Mouse (Mus musculus): ENCODE results near the gene Fkbp5. TPM values are rescaled to one million over a fixed set of nuclear protein-coding genes. Genes with fewer than 3 reads are reported as not detected.

Fkbp5 gene
- total and polyA plus RNA-seq, 2 experiments: 17.7 to 30.3 TPM

DNA sequence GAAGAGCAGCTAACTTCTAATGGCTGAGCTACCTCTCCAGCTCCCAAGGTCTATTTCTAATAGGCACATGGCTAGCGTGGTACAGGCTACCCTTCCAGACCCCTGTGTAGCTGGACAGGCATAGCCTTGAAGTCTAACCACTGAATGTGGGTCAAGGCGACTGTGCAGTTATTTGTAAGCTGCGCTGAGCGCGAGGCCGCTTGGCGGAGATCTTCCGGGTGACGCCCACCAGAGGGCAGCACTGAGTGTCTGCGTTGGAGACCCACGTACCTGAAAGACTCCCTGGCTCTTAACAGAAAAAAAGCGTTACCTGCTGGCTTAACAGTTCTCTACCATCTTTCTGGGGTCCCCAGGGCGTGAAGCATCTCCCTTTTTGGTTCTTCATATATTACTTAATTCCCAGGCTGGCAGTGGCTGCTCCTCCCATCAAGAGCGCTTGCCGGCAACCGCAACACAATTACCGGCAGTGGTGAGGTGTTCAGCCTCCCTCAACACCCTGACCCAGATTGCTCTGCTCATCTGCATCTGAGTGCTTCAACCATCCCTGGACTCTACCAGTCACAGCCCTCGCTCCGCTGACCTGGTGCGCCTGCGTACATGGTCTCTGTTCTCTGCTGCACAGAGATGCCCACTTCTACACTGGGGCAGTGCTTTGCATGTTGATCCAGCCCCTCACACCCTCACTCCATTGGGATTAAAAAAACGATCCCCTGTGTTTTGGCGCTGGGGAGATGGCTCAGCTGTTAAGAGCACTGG, 131.0 kb downstream of the Fkbp5 start:
- H3K4me3 ChIP-seq (ENCODE audit: insufficient read depth, low read depth, low read length): no peak overlapping the region
- peak; percentile 95 for TF ChIP-seq CTCF (IDR thresholded peaks at IDR 0.05; ENCODE audit: low read depth, low read length)
- TF ChIP-seq POLR2A (IDR thresholded peaks at IDR 0.05; ENCODE audit: extremely low read depth, insufficient read depth, low read length): no peak
- 16% methylated on average over 23 of the region's 23 CpGs for WGBS
- DNase-seq (ENCODE audit: extremely low read depth, low read depth, low spot score): peak; percentile 39
- H3K36me3 ChIP-seq (ENCODE audit: control insufficient read depth, insufficient read depth, low read length): no peaks in the 10 kb centered on the region
- H3K9ac ChIP-seq (ENCODE audit: low read depth, low read length): no peak overlapping the region
- H3K27me3 ChIP-seq (ENCODE audit: control insufficient read depth, insufficient read depth, low read length): no peaks in the 10 kb centered on the region
- no peaks in the 10 kb centered on the region for H3K4me1 ChIP-seq (ENCODE audit: control insufficient read depth, insufficient read depth, low read length)
- H3K79me2 ChIP-seq (ENCODE audit: control insufficient read depth, insufficient read depth, low read length): no peaks in the 10 kb centered on the region
- H3K27ac ChIP-seq (replicated peaks; ENCODE audit: insufficient read depth, low read depth, low read length): no peak overlapping the region

DNA sequence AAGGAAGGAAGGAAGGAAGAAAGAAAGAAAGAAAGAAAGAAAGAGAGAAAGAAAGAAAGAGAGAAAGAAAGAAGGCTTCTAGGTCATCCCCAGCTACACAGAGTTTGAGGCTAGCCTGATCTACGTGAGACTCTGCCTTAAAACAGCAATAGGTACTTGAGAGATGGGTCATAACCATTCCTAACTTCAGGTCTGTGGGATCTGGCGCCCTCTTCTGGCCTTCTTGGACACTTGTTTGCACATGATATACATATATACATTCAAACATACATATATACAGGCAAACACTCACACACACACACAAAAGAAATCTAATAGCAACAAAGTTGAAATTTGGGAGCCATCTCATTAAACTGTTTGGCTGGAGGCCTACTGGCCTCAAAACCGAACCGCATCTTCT, 133.0 kb downstream of the Fkbp5 start:
- no peaks in the 10 kb centered on the region for H3K36me3 ChIP-seq (ENCODE audit: control insufficient read depth, insufficient read depth, low read length)
- no peak overlapping the region for H3K4me3 ChIP-seq (ENCODE audit: insufficient read depth, low read depth, low read length)
- TF ChIP-seq CTCF (IDR thresholded peaks at IDR 0.05; ENCODE audit: low read depth, low read length): 0 out of 2 replicates have a peak, but pooled peaks have one; percentile 12
- TF ChIP-seq POLR2A (IDR thresholded peaks at IDR 0.05; ENCODE audit: extremely low read depth, insufficient read depth, low read length): no peak
- DNase-seq (ENCODE audit: extremely low read depth, low read depth, low spot score): peak; percentile 24
- no peak overlapping the region for H3K9ac ChIP-seq (ENCODE audit: low read depth, low read length)
- H3K4me1 ChIP-seq (ENCODE audit: control insufficient read depth, insufficient read depth, low read length): no peaks in the 10 kb centered on the region
- no peaks in the 10 kb centered on the region for H3K27me3 ChIP-seq (ENCODE audit: control insufficient read depth, insufficient read depth, low read length)
- no peak overlapping the region for H3K27ac ChIP-seq (replicated peaks; ENCODE audit: insufficient read depth, low read depth, low read length)
- 85% methylated on average over 4 of the region's 4 CpGs for WGBS
- H3K79me2 ChIP-seq (ENCODE audit: control insufficient read depth, insufficient read depth, low read length): no peaks in the 10 kb centered on the region

DNA sequence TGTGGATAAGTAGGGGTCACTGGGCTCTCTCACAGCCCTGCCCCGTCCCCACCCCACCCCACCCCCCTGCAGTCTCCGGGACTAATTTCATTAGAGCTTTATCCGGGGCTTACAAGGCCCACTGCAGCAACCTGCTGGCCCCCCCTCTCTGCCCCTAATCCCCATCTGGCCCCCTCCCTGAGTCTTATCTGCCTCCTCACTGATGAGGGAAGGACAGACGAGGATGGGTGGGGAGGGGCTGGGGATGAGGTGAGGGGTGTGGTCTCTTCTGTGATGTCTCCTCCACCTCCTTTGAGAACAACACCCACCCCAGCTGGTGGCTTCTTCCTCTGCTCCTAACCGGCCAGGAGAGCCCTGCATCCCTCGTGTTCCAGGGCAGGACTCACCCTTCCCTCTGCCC, 137.1 kb downstream of the Fkbp5 start:
- 30% methylated on average over 6 of the region's 6 CpGs for WGBS
- no peak overlapping the region for H3K4me3 ChIP-seq (ENCODE audit: insufficient read depth, low read depth, low read length)
- H3K27ac ChIP-seq (replicated peaks; ENCODE audit: insufficient read depth, low read depth, low read length): no peak overlapping the region
- H3K27me3 ChIP-seq (ENCODE audit: control insufficient read depth, insufficient read depth, low read length): 0 out of 2 replicates have a peak, but pooled peaks cover 4% of the 10 kb centered on the region
- no peak overlapping the region for H3K9ac ChIP-seq (ENCODE audit: low read depth, low read length)
- no peak for TF ChIP-seq CTCF (IDR thresholded peaks at IDR 0.05; ENCODE audit: low read depth, low read length)
- TF ChIP-seq POLR2A (IDR thresholded peaks at IDR 0.05; ENCODE audit: extremely low read depth, insufficient read depth, low read length): no peak
- no peak for DNase-seq (ENCODE audit: extremely low read depth, low read depth, low spot score)
- H3K36me3 ChIP-seq (ENCODE audit: control insufficient read depth, insufficient read depth, low read length): no peaks in the 10 kb centered on the region
- no peaks in the 10 kb centered on the region for H3K4me1 ChIP-seq (ENCODE audit: control insufficient read depth, insufficient read depth, low read length)
- H3K79me2 ChIP-seq (ENCODE audit: control insufficient read depth, insufficient read depth, low read length): no peaks in the 10 kb centered on the region

DNA sequence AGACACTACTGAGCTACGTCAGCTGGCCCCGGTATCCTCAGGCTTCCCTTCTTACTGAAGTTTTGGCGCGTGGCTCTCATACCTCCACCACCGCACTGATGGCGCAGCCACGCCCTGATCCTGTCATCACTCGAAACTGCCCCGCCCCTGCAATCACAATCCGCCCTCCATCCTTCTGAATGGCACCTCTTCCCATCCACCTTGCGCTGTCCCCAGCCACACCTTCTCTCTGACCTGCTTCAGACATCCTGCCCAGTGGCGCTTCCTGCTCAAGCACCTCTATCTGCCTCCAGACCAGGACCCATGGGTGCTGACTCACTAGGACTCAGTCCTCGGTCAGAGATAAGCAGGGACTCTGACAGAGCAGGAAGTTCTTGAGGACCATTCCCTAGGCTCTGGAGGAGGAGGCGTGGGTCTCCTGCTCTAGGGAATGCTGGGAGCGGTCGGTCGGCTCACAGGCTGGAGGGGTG, 141.7 kb downstream of the Fkbp5 start:
- H3K4me3 ChIP-seq (ENCODE audit: insufficient read depth, low read depth, low read length): no peak overlapping the region
- H3K36me3 ChIP-seq (ENCODE audit: control insufficient read depth, insufficient read depth, low read length): no peaks in the 10 kb centered on the region
- TF ChIP-seq POLR2A (IDR thresholded peaks at IDR 0.05; ENCODE audit: extremely low read depth, insufficient read depth, low read length) (no peak), CTCF (IDR thresholded peaks at IDR 0.05; ENCODE audit: low read depth, low read length) (no peak)
- peaks cover 8% of the 10 kb centered on the region for H3K27me3 ChIP-seq (ENCODE audit: control insufficient read depth, insufficient read depth, low read length)
- no peak overlapping the region for H3K27ac ChIP-seq (replicated peaks; ENCODE audit: insufficient read depth, low read depth, low read length)
- no peak for DNase-seq (ENCODE audit: extremely low read depth, low read depth, low spot score)
- 20% methylated on average over 17 of the region's 17 CpGs for WGBS
- no peak overlapping the region for H3K9ac ChIP-seq (ENCODE audit: low read depth, low read length)
- no peaks in the 10 kb centered on the region for H3K79me2 ChIP-seq (ENCODE audit: control insufficient read depth, insufficient read depth, low read length)
- H3K4me1 ChIP-seq (ENCODE audit: control insufficient read depth, insufficient read depth, low read length): no peaks in the 10 kb centered on the region

DNA sequence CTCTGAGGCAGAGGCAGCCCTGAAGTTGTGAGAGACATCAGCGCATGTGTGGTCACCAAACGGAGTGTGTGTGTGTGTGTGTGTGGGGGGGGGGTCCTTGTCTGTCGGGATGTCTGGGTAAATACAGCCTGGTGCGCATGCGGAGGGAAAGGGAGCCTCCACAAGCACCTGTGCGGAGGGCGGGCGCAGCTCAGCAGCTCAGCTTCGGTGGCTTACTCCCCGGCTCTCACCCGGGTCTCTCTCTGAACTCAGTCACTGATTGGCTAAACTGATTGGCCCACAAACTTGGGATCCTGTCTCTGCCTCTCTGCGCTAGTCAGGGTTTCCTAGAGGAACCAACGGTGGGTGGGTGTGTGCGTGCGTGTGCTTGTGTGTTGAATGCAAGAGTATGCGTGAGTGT, 142.8 kb downstream of the Fkbp5 start:
- H3K4me3 ChIP-seq (ENCODE audit: insufficient read depth, low read depth, low read length): no peak overlapping the region
- no peaks in the 10 kb centered on the region for H3K36me3 ChIP-seq (ENCODE audit: control insufficient read depth, insufficient read depth, low read length)
- WGBS: 23% methylated on average over 16 of the region's 16 CpGs
- no peak overlapping the region for H3K27ac ChIP-seq (replicated peaks; ENCODE audit: insufficient read depth, low read depth, low read length)
- no peaks in the 10 kb centered on the region for H3K4me1 ChIP-seq (ENCODE audit: control insufficient read depth, insufficient read depth, low read length)
- H3K9ac ChIP-seq (ENCODE audit: low read depth, low read length): no peak overlapping the region
- H3K79me2 ChIP-seq (ENCODE audit: control insufficient read depth, insufficient read depth, low read length): no peaks in the 10 kb centered on the region
- DNase-seq (ENCODE audit: extremely low read depth, low read depth, low spot score): no peak
- H3K27me3 ChIP-seq (ENCODE audit: control insufficient read depth, insufficient read depth, low read length): peaks cover 8% of the 10 kb centered on the region
- TF ChIP-seq CTCF (IDR thresholded peaks at IDR 0.05; ENCODE audit: low read depth, low read length) (no peak), POLR2A (IDR thresholded peaks at IDR 0.05; ENCODE audit: extremely low read depth, insufficient read depth, low read length) (no peak)

DNA sequence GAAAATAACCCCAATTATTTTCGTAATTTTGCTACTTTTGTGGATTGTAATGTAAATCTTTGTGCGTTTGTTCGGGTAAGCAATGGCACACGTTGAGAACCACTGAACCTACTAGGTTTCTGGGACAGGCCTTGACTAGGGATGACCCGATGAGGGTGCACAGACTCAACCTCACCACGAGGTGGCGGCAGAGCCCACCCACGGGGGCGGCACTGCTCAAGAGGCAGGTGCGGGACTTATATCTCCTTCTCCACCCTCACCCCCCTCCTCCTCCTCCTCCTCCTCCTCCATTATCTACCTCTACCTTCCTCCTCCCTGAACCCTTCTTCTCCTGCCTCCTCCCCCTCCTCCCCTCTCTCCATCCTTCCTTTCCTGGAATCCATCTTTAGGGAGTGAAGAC, 143.5 kb downstream of the Fkbp5 start:
- H3K4me3 ChIP-seq (ENCODE audit: insufficient read depth, low read depth, low read length): no peak overlapping the region
- no peaks in the 10 kb centered on the region for H3K79me2 ChIP-seq (ENCODE audit: control insufficient read depth, insufficient read depth, low read length)
- no peak overlapping the region for H3K27ac ChIP-seq (replicated peaks; ENCODE audit: insufficient read depth, low read depth, low read length)
- H3K9ac ChIP-seq (ENCODE audit: low read depth, low read length): no peak overlapping the region
- no peaks in the 10 kb centered on the region for H3K36me3 ChIP-seq (ENCODE audit: control insufficient read depth, insufficient read depth, low read length)
- TF ChIP-seq CTCF (IDR thresholded peaks at IDR 0.05; ENCODE audit: low read depth, low read length): peak; percentile 94
- TF ChIP-seq POLR2A (IDR thresholded peaks at IDR 0.05; ENCODE audit: extremely low read depth, insufficient read depth, low read length): no peak
- DNase-seq (ENCODE audit: extremely low read depth, low read depth, low spot score): no peak
- peaks cover 8% of the 10 kb centered on the region for H3K27me3 ChIP-seq (ENCODE audit: control insufficient read depth, insufficient read depth, low read length)
- WGBS: 24% methylated on average over 10 of the region's 10 CpGs
- H3K4me1 ChIP-seq (ENCODE audit: control insufficient read depth, insufficient read depth, low read length): no peaks in the 10 kb centered on the region

Measured in liver, adult 2 months (tissue).